Mouse (Mus musculus): ENCODE measurements at regions not wholly inside any gene's neighbourhood (a gene's known extent, or its start where the extent isn't known, plus 50 kb on each side); places are given as distances from the start of the nearest gene placed in this dataset.

DNA sequence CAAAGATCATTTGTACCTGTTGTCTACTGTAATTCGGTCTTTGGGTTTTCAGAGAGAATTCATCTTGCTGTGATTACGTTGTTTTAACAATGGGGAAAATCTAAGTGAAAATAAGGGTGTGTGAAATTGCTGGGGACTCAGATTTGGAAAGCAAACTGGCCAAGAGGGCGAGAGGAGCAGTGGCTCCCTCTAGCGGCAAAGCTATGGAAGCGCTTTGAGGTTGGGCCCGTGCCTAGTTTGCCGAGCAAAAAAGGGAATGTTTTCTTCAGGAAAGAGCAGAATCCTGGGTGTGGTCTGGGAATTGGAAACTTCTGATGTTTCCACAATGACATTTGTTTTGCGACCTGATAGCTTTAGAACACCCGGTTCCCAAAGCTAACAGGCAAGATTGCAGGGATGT, 69.4 kb downstream of the Otud1 start:
- peak; percentile 89 for TF ChIP-seq CTCF (conservative IDR thresholded peaks at IDR 0.05; ENCODE audit: insufficient read depth, insufficient read length, low read depth, low read length)
- no peak for TF ChIP-seq POLR2A (IDR thresholded peaks at IDR 0.05; ENCODE audit: low read depth, low read length)

Measured in kidney, adult 2 months (tissue).